ENCODE assay signal across 13 mouse cellular contexts in genomic region chr10:98645681-98646122, GRCm38 (mm10).
A peak's percentile ranks its signal among the peaks of the same experiment; 100 is the strongest.
DNase-seq lines count a peak whose midpoint lies in the region; ATAC-seq and TF ChIP-seq lines count a peak whose summit lies in the region.
"Had no signal": no experiment of that assay in that cellular context is flagged by ENCODE, and none has a peak within 500 bp of the region (broad histone marks: within the 10 kb centered on the region; RNA-seq: fewer than 3 reads in every experiment).

No protein-coding gene starts in this region.

- H3K4me3 ChIP-seq in hindbrain, embryonic 11.5 days (ENCODE audit: low read depth, low read length) = no peak overlapping the region
- H3K4me3 ChIP-seq in hindbrain, embryonic 10.5 days = no peak overlapping the region
- H3K4me3 ChIP-seq in hindbrain, postnatal 0 days (ENCODE audit: low read length) = no peak overlapping the region
- H3K4me3 ChIP-seq: intestine, embryonic 15.5 days; limb, embryonic 15.5 days had no signal

- H3K9me3 ChIP-seq in hindbrain, embryonic 11.5 days (ENCODE audit: control insufficient read depth, low read length) = no peaks in the 10 kb centered on the region
- no peaks in the 10 kb centered on the region for H3K9me3 ChIP-seq in hindbrain, embryonic 10.5 days
- no peaks in the 10 kb centered on the region for H3K9me3 ChIP-seq in hindbrain, postnatal 0 days (ENCODE audit: low read length)
- H3K9me3 ChIP-seq: intestine, embryonic 15.5 days; limb, embryonic 15.5 days had no signal

- 81% methylated on average over 10 of the region's 10 CpGs for WGBS in hindbrain, embryonic 11.5 days
- WGBS in hindbrain, embryonic 10.5 days = 86% methylated on average over 10 of the region's 10 CpGs
- 64% methylated on average over 10 of the region's 10 CpGs for WGBS in hindbrain, postnatal 0 days

- H3K4me1 ChIP-seq in hindbrain, embryonic 11.5 days (replicated peaks; ENCODE audit: control insufficient read depth, insufficient read depth, low read length) = no peaks in the 10 kb centered on the region
- no peaks in the 10 kb centered on the region for H3K4me1 ChIP-seq in hindbrain, embryonic 10.5 days (replicated peaks)
- H3K4me1 ChIP-seq in hindbrain, postnatal 0 days (ENCODE audit: insufficient read depth, low read length) = no peaks in the 10 kb centered on the region
- H3K4me1 ChIP-seq: intestine, embryonic 15.5 days; limb, embryonic 15.5 days had no signal

- no peak overlapping the region for H3K27ac ChIP-seq in hindbrain, embryonic 11.5 days (ENCODE audit: low read depth, low read length)
- no peak overlapping the region; the same call in 1 of the 2 replicates for H3K27ac ChIP-seq in hindbrain, embryonic 10.5 days
- H3K27ac ChIP-seq in hindbrain, postnatal 0 days = peak overlapping the region; percentile 76
- H3K27ac ChIP-seq: intestine, embryonic 15.5 days; limb, embryonic 15.5 days; macrophage had no signal

- TF ChIP-seq CTCF in hindbrain, postnatal 0 days (IDR thresholded peaks at IDR 0.05; ENCODE audit: low read depth) = no peak

- H3K36me3 ChIP-seq in hindbrain, embryonic 11.5 days (ENCODE audit: control insufficient read depth, insufficient read depth, low read length) = no peaks in the 10 kb centered on the region
- H3K36me3 ChIP-seq in hindbrain, embryonic 10.5 days = no peaks in the 10 kb centered on the region
- no peaks in the 10 kb centered on the region for H3K36me3 ChIP-seq in hindbrain, postnatal 0 days (ENCODE audit: insufficient read depth, low read length)
- H3K36me3 ChIP-seq: intestine, embryonic 15.5 days; limb, embryonic 15.5 days had no signal

- no peak for DNase-seq in hindbrain, embryonic 11.5 days (ENCODE audit: low spot score)
- DNase-seq in hindbrain, embryonic 10.5 days (ENCODE audit: low spot score) = no peak
- peak; percentile 92 for DNase-seq in brain, adult 2 months (ENCODE audit: low read depth, low spot score)
- peak; percentile 70 to 72 for DNase-seq in cerebellum, postnatal 25 days
- peak; percentile 64 for DNase-seq in hindbrain, postnatal 0 days (ENCODE audit: low spot score)
- DNase-seq in kidney, postnatal 36 days = no peak
- no peak for DNase-seq in spleen, adult 18-20 months
- no peak for DNase-seq in natural killer cell, adult 2 months (ENCODE audit: low spot score in 2 of 2)
- DNase-seq: adrenal gland, postnatal 10 days; thymus, adult 2 months had no signal

- no peaks in the 10 kb centered on the region for H3K27me3 ChIP-seq in hindbrain, embryonic 11.5 days (ENCODE audit: control insufficient read depth, insufficient read depth, low read length)
- H3K27me3 ChIP-seq in hindbrain, embryonic 10.5 days (ENCODE audit: insufficient read depth, poor library complexity, severe bottlenecking) = no peaks in the 10 kb centered on the region
- no peaks in the 10 kb centered on the region for H3K27me3 ChIP-seq in hindbrain, postnatal 0 days (ENCODE audit: insufficient read depth, low read length)
- H3K27me3 ChIP-seq: intestine, embryonic 15.5 days; limb, embryonic 15.5 days had no signal

- ATAC-seq in hindbrain, embryonic 11.5 days (ENCODE audit: low FRiP score) = peak; percentile 43; the same call in 1 of the 2 replicates
- peak; percentile 89 for ATAC-seq in hindbrain, postnatal 0 days
- ATAC-seq: intestine, embryonic 15.5 days had no signal

- H3K9ac ChIP-seq in hindbrain, embryonic 11.5 days (ENCODE audit: low read depth, low read length) = no peak overlapping the region
- no peak overlapping the region for H3K9ac ChIP-seq in hindbrain, postnatal 0 days (replicated peaks; ENCODE audit: low read length)
- H3K9ac ChIP-seq: intestine, embryonic 15.5 days; limb, embryonic 15.5 days had no signal

- no peak overlapping the region for H3K4me2 ChIP-seq in hindbrain, embryonic 11.5 days (replicated peaks; ENCODE audit: low read depth, low read length)
- H3K4me2 ChIP-seq in hindbrain, postnatal 0 days (ENCODE audit: low read depth, low read length) = 0 out of 2 replicates have a peak overlapping the region, but pooled peaks have one; percentile 13
- H3K4me2 ChIP-seq: intestine, embryonic 15.5 days; limb, embryonic 15.5 days had no signal

Comparison
In these comparisons a context has a peak if more than half of its experiments do, and no peak if none do; other contexts are left out.
1. DNase-seq: peak in brain, adult 2 months (single experiment), cerebellum, postnatal 25 days (2 of 2) and hindbrain, postnatal 0 days (single experiment); none in hindbrain, embryonic 11.5 days (single experiment), hindbrain, embryonic 10.5 days (single experiment), kidney, postnatal 36 days (0 of 2), spleen, adult 18-20 months (0 of 2) and natural killer cell, adult 2 months (0 of 2).